Mouse (Mus musculus): ENCODE data around the gene Aoc1.

- no peak for TF ChIP-seq POLR2A (IDR thresholded peaks at IDR 0.05; ENCODE audit: extremely low read depth, insufficient read depth, low read length)
- no peak for TF ChIP-seq CTCF (IDR thresholded peaks at IDR 0.05; ENCODE audit: extremely low read depth, insufficient read depth, low read length)
Measured at GRCm38 (mm10) chr6:48840371-48840969, 32.2 kb upstream of the Aoc1 start, which contains the start of gene Tmem176a.

Data from cortical plate, adult 2 months (tissue).